Mouse (Mus musculus): ENCODE measurements at regions not wholly inside any gene's neighbourhood (a gene's known extent, or its start where the extent isn't known, plus 50 kb on each side); places are given as distances from the start of the nearest gene placed in this dataset.

GRCm38 (mm10) chr14:98562002-98562401, 392.4 kb upstream of the Dach1 start:
- Histone ChIP-seq H3K36me3 (no peaks in the 10 kb centered on the region), H3K27ac (replicated peaks) (no peak overlapping the region), H3K27me3 (ENCODE audit: low read depth, poor library complexity, severe bottlenecking) (no peaks in the 10 kb centered on the region), H3K9me3 (replicated peaks) (no peaks in the 10 kb centered on the region), H3K4me1 (no peaks in the 10 kb centered on the region), H3K4me3 (no peak overlapping the region)
- no peak for DNase-seq (ENCODE audit: low spot score)

GRCm38 (mm10) chr14:98539792-98540191, 370.2 kb upstream of the Dach1 start:
- 94% methylated on average over 1 of the region's 1 CpGs for WGBS
- Histone ChIP-seq H3K36me3 (no peaks in the 10 kb centered on the region), H3K27me3 (ENCODE audit: low read depth, poor library complexity, severe bottlenecking) (no peaks in the 10 kb centered on the region), H3K27ac (replicated peaks) (no peak overlapping the region), H3K4me1 (peaks cover 9% of the 10 kb centered on the region; the same call in 1 of the 2 replicates), H3K9me3 (replicated peaks) (no peaks in the 10 kb centered on the region), H3K4me3 (no peak overlapping the region)
- no peak for DNase-seq (ENCODE audit: low spot score)

- WGBS, result 62% methylated on average over 4 of the region's 4 CpGs
- peak overlapping the region; percentile 18; the same call in 1 of the 2 replicates for H3K27ac ChIP-seq (replicated peaks)
- no peak for DNase-seq (ENCODE audit: low spot score)
- no peak overlapping the region for H3K4me3 ChIP-seq
- H3K9me3 ChIP-seq (replicated peaks), result no peaks in the 10 kb centered on the region
- H3K27me3 ChIP-seq (ENCODE audit: low read depth, poor library complexity, severe bottlenecking), result no peaks in the 10 kb centered on the region
- H3K4me1 ChIP-seq, result peaks cover 9% of the 10 kb centered on the region; the same call in 1 of the 2 replicates
- no peaks in the 10 kb centered on the region for H3K36me3 ChIP-seq
These were observed 368.7 kb upstream of the Dach1 start for GRCm38 (mm10) chr14:98538267-98538666.

GRCm38 (mm10) chr14:98533600-98533999, 364.0 kb upstream of the Dach1 start:
- DNase-seq (ENCODE audit: low spot score), result no peak
- 88% methylated on average over 10 of the region's 10 CpGs for WGBS
- Histone ChIP-seq H3K27ac (replicated peaks) (no peak overlapping the region), H3K9me3 (replicated peaks) (no peaks in the 10 kb centered on the region), H3K36me3 (no peaks in the 10 kb centered on the region), H3K4me1 (peaks cover 6% of the 10 kb centered on the region; the same call in 1 of the 2 replicates), H3K4me3 (no peak overlapping the region), H3K27me3 (ENCODE audit: low read depth, poor library complexity, severe bottlenecking) (no peaks in the 10 kb centered on the region)

- Histone ChIP-seq H3K27me3 (ENCODE audit: low read depth, poor library complexity, severe bottlenecking) (no peaks in the 10 kb centered on the region), H3K4me1 (no peaks in the 10 kb centered on the region), H3K36me3 (no peaks in the 10 kb centered on the region), H3K27ac (replicated peaks) (no peak overlapping the region), H3K9me3 (replicated peaks) (no peaks in the 10 kb centered on the region), H3K4me3 (no peak overlapping the region)
- WGBS, result 97% methylated on average over 3 of the region's 3 CpGs
- DNase-seq (ENCODE audit: low spot score), result no peak
These were observed 351.4 kb upstream of the Dach1 start for GRCm38 (mm10) chr14:98520966-98521365.

GRCm38 (mm10) chr14:98505321-98505720, 335.8 kb upstream of the Dach1 start:
- 90% methylated on average over 6 of the region's 6 CpGs for WGBS
- H3K4me3 ChIP-seq, result no peak overlapping the region
- no peak for DNase-seq (ENCODE audit: low spot score)
- no peak overlapping the region for H3K27ac ChIP-seq (replicated peaks)
- no peaks in the 10 kb centered on the region for H3K4me1 ChIP-seq
- H3K36me3 ChIP-seq, result no peaks in the 10 kb centered on the region
- no peaks in the 10 kb centered on the region for H3K9me3 ChIP-seq (replicated peaks)
- H3K27me3 ChIP-seq (ENCODE audit: low read depth, poor library complexity, severe bottlenecking), result no peaks in the 10 kb centered on the region

GRCm38 (mm10) chr14:98477416-98477815, 307.9 kb upstream of the Dach1 start:
- no peak for DNase-seq (ENCODE audit: low spot score)
- Histone ChIP-seq H3K9me3 (replicated peaks) (no peaks in the 10 kb centered on the region), H3K27ac (replicated peaks) (no peak overlapping the region), H3K4me3 (no peak overlapping the region), H3K4me1 (no peaks in the 10 kb centered on the region), H3K27me3 (ENCODE audit: low read depth, poor library complexity, severe bottlenecking) (no peaks in the 10 kb centered on the region), H3K36me3 (no peaks in the 10 kb centered on the region)
- 88% methylated on average over 8 of the region's 8 CpGs for WGBS

- Histone ChIP-seq H3K4me3 (no peak overlapping the region), H3K27ac (replicated peaks) (no peak overlapping the region), H3K9me3 (replicated peaks) (no peaks in the 10 kb centered on the region), H3K4me1 (0 out of 2 replicates have a peak, but pooled peaks cover 5% of the 10 kb centered on the region), H3K36me3 (no peaks in the 10 kb centered on the region), H3K27me3 (ENCODE audit: low read depth, poor library complexity, severe bottlenecking) (no peaks in the 10 kb centered on the region)
- 78% methylated on average over 5 of the region's 5 CpGs for WGBS
- no peak for DNase-seq (ENCODE audit: low spot score)
These were observed 302.4 kb upstream of the Dach1 start for GRCm38 (mm10) chr14:98471803-98472509.

GRCm38 (mm10) chr14:98454461-98454860, 284.9 kb upstream of the Dach1 start:
- Histone ChIP-seq H3K36me3 (no peaks in the 10 kb centered on the region), H3K27me3 (ENCODE audit: low read depth, poor library complexity, severe bottlenecking) (no peaks in the 10 kb centered on the region), H3K4me1 (no peaks in the 10 kb centered on the region), H3K4me3 (no peak overlapping the region), H3K27ac (replicated peaks) (no peak overlapping the region), H3K9me3 (replicated peaks) (no peaks in the 10 kb centered on the region)
- WGBS, result 90% methylated on average over 1 of the region's 1 CpGs
- no peak for DNase-seq (ENCODE audit: low spot score)

- no peak for DNase-seq (ENCODE audit: low spot score)
- 91% methylated on average over 6 of the region's 6 CpGs for WGBS
- H3K4me3 ChIP-seq, result no peak overlapping the region
- no peaks in the 10 kb centered on the region for H3K36me3 ChIP-seq
- H3K9me3 ChIP-seq (replicated peaks), result no peaks in the 10 kb centered on the region
- H3K27me3 ChIP-seq (ENCODE audit: low read depth, poor library complexity, severe bottlenecking), result no peaks in the 10 kb centered on the region
- no peaks in the 10 kb centered on the region for H3K4me1 ChIP-seq
- no peak overlapping the region for H3K27ac ChIP-seq (replicated peaks)
These were observed 282.6 kb upstream of the Dach1 start for GRCm38 (mm10) chr14:98452191-98452590.

- no peak for DNase-seq (ENCODE audit: low spot score)
- H3K4me3 ChIP-seq, result no peak overlapping the region
- no peak overlapping the region for H3K27ac ChIP-seq (replicated peaks)
- H3K36me3 ChIP-seq, result no peaks in the 10 kb centered on the region
- 84% methylated on average over 5 of the region's 5 CpGs for WGBS
- no peaks in the 10 kb centered on the region for H3K4me1 ChIP-seq
- H3K9me3 ChIP-seq (replicated peaks), result no peaks in the 10 kb centered on the region
- no peaks in the 10 kb centered on the region for H3K27me3 ChIP-seq (ENCODE audit: low read depth, poor library complexity, severe bottlenecking)
These were observed 280.0 kb upstream of the Dach1 start for GRCm38 (mm10) chr14:98449568-98449967.

GRCm38 (mm10) chr14:98442411-98442810, 272.8 kb upstream of the Dach1 start:
- DNase-seq (ENCODE audit: low spot score), result no peak
- WGBS, result 91% methylated on average over 3 of the region's 3 CpGs
- H3K36me3 ChIP-seq, result no peaks in the 10 kb centered on the region
- H3K27me3 ChIP-seq (ENCODE audit: low read depth, poor library complexity, severe bottlenecking), result no peaks in the 10 kb centered on the region
- H3K4me1 ChIP-seq, result no peaks in the 10 kb centered on the region
- no peak overlapping the region for H3K4me3 ChIP-seq
- no peaks in the 10 kb centered on the region for H3K9me3 ChIP-seq (replicated peaks)
- H3K27ac ChIP-seq (replicated peaks), result no peak overlapping the region

GRCm38 (mm10) chr14:98441954-98442353, 272.4 kb upstream of the Dach1 start:
- no peaks in the 10 kb centered on the region for H3K36me3 ChIP-seq
- 82% methylated on average over 2 of the region's 2 CpGs for WGBS
- no peak overlapping the region for H3K4me3 ChIP-seq
- no peak overlapping the region for H3K27ac ChIP-seq (replicated peaks)
- H3K9me3 ChIP-seq (replicated peaks), result no peaks in the 10 kb centered on the region
- no peak for DNase-seq (ENCODE audit: low spot score)
- H3K4me1 ChIP-seq, result no peaks in the 10 kb centered on the region
- H3K27me3 ChIP-seq (ENCODE audit: low read depth, poor library complexity, severe bottlenecking), result no peaks in the 10 kb centered on the region

- no peaks in the 10 kb centered on the region for H3K27me3 ChIP-seq (ENCODE audit: low read depth, poor library complexity, severe bottlenecking)
- DNase-seq (ENCODE audit: low spot score), result no peak
- no peaks in the 10 kb centered on the region for H3K36me3 ChIP-seq
- no peaks in the 10 kb centered on the region for H3K4me1 ChIP-seq
- no peak overlapping the region for H3K27ac ChIP-seq (replicated peaks)
- H3K9me3 ChIP-seq (replicated peaks), result no peaks in the 10 kb centered on the region
- 59% methylated on average over 11 of the region's 11 CpGs for WGBS
- no peak overlapping the region for H3K4me3 ChIP-seq
These were observed 262.4 kb upstream of the Dach1 start for GRCm38 (mm10) chr14:98431959-98432358.
